Mouse (Mus musculus): ENCODE data around the gene Sema4b. TPM values are rescaled to one million over a fixed set of nuclear protein-coding genes. Genes with fewer than 3 reads are reported as not detected.

Gene Sema4b
- total RNA-seq (2023): 10 to 100 TPM; 45.6 to 47.6 TPM

DNA sequence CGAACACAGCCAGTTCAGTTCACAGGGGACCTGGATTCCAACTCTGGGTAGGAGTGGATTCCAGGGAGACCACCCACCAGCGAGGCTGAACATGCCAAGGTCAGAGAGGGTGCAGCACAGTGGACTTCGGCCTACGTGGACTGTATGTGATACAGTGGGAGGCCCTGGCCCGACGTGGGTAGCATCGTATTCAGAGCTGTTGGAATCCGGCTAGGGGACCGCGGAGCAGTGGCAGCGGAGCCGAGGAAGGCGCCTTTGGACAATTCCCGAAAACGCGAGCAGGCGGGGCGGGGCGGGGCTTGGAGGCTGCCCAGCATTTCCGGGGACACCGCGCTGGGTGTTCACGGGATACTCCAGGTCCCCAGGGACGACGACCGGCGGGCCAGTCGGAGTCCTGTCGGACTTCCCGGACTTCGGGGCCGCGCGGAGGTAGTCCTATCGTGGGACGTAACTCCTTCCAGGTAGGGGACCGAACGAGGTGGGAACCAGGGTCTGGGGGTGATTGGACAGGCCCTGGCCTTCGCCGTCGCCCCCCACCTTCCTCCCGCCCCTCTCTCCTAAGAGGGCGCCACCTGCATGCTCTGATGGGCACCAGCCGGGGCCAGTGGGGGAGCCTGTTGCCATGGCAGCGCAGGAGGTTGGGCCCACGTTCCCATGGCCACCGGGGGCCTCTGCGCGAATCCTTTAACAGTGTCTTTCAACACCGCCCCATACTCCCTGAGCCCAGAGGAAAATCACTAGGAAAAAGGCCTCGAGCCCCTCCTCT, at the start of gene Sema4b:
Gene Sema4b (plus strand): TSS at position 311 of the 766 bp plus-strand sequence.

DNA sequence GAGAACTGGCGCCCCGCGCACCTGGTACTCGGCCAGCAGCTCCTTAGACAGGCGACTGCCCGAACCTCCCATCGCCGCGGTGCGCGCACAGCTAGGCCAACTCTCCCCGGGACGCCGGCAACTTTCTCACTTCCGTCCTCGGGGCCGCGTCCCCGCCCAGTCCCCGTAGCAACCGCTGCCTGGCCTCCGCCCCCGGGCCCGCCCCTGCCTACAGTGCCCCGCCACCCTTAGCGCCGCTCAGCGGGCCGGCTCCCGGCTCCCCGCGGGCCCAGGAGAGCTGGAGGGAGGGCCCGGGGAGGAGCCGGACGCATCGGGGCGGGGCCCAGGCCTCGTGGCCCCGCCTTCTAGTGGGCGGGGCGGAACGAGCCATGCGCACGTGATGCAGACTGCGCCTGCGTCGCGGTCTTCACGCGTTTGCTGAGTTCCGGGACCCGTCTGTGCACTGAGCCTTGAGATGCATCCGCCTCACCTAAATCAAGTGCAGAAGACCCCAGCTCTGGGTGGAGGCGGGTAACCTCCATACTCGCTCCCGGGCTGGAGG, 45.9 kb downstream of the Sema4b start, which contains the start of the genes Cib1 and Gdpgp1:
Gene Cib1 (minus strand): TSS at position 325 of the 541 bp plus-strand sequence.
Gene Gdpgp1 (plus strand): TSS at position 377 of the 541 bp plus-strand sequence.

DNA sequence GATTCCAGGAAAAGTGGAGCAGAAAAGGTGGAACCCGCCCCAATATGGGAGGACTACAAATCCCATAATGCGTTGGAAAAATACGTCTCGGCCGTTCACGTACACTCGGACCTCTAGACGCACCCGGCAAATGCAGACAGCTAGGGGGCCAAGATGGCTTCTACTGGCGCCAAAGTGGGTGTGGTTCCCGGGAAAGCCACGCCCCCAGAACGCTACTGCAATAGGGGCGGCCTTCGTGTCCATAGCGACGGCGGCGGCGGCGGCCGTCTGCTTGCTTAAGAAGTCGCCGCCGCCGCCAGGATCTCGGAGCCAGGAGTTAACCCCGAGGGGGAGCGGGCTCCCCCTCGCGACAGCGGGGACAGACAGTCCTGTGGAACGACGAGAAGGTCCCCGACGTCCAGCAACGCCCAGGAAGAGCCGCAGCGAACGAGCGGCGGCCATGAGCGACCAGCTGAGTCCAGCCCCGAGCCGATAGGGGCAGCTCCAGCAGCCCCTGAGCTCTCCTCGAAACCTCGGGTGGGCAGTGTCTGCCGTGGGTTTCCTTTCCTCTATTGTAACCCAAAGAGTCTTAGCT, 59.6 kb downstream of the Sema4b start, which contains the start of gene Ttll13:
Gene Ttll13 (plus strand): TSS at position 229 of the 574 bp plus-strand sequence.

DNA sequence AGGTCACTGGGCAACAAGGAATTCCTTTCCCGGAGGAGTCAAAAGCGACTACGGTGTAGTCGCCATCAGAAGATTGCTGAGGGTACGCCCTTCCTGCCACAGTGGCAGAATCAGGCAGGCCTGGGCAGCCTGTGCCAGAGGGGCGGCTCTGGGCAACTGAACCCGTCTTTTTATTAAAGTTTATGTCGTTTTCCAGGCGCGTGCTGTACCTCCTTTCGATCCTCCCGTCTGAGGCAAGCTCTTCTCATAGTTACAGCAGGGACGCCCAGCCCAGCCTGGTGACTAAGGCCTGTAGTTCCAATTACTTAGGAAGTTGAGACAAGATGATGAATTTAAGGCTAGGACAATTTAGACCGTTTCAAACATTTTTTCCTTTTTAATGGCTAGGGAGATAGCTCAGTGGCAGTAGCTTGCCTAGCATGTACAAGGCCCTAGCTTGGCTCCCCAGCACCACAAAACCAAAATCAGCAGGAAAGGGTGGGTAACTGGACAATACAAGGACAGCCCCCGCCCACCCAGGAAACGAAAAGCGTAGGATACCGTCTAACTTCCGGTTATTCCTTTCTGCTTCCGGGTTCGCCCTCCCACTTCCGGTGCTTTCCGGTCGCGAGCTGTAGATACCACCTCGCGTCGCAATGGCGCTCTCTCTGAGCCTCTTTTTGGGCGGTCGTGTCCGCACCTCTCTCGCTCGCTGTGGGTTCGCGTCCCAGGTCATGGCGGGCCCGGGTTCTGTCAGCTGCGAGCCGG, 74.2 kb downstream of the Sema4b start, which contains the start of gene Ngrn:
Gene Ngrn (plus strand): TSS at position 591 of the 747 bp plus-strand sequence.

DNA sequence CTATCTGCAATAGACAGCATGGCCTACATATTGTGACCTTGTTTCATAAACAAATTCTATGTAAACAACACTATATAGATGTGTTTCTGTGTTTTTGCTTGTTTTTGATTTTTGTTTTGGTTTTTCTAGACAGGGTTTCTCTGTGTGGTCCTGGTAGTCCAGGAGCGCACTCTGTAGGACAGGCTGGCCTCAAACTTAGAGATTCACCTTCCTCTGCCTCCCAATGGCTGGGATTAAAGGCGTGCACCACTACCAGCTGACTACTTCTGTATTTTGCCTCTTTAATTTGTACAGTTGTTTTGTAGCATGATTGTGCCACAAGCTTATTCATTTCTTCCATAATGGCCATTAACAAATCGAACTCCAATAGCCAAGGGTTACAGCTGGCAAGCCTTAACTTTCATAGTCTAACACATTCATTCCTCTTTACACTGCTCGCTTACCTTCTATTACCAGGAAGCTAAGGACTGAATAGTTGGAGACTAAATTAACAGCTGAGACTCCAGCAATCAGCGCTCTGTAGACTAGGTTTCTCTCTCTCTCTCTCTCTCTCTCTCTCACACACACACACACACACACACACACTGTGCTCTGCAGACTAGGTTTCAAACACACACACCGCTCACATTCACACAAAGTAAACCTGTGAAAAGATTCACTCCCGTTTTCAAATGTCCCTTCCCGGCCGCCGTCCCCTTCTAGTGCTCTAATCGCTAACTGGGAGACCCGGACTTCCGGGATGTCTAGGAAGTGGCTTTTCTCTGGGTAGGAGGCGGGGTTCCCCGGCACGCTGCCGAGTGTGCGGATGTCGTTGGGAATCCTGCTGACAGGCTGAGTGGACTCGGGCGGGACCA, 82.5 kb downstream of the Sema4b start, which contains the start of gene Vps33b:
Gene Vps33b (plus strand): TSS at position 753 of the 854 bp plus-strand sequence.

Other genes with a start within 250 kb of the Sema4b start
- 100 to 1,000 TPM; 325 to 334 TPM for gene Zfp710, start 162.0 kb upstream of the Sema4b start, total RNA-seq (2023)
- gene Idh2, start 71.4 kb upstream of the Sema4b start, total RNA-seq (2023): 10 to 100 TPM; 46.3 to 53.6 TPM
- 100 to 1,000 TPM in 1 of 2 experiments, 10 to 100 TPM in 1; 99.5 to 121 TPM for gene Cib1, start 46.0 kb downstream of the Sema4b start, total RNA-seq (2023)
- gene Gdpgp1, start 46.0 kb downstream of the Sema4b start, total RNA-seq (2023): 1 to 10 TPM; 3.2 to 3.3 TPM
- gene Ttll13, start 59.5 kb downstream of the Sema4b start, total RNA-seq (2023): under 1 TPM in 1 of 2 experiments, not detected in 1; 0.31 TPM
- gene Ngrn, start 74.4 kb downstream of the Sema4b start, total RNA-seq (2023): 10 to 100 TPM; 12.7 to 16.3 TPM
- gene Vps33b, start 82.8 kb downstream of the Sema4b start, total RNA-seq (2023): 10 to 100 TPM; 16.9 to 19.1 TPM
- gene Prc1, start 107.6 kb downstream of the Sema4b start, total RNA-seq (2023): 1 to 10 TPM; 2.8 to 5.4 TPM
- gene Rccd1, start 137.6 kb downstream of the Sema4b start, total RNA-seq (2023): 1 to 10 TPM; 5.6 to 7.4 TPM
- 10 to 100 TPM; 49.7 to 51.2 TPM for gene Unc45a, start 154.2 kb downstream of the Sema4b start, total RNA-seq (2023)
- 1 to 10 TPM; 6.3 to 8.1 TPM for gene Hddc3, start 156.3 kb downstream of the Sema4b start, total RNA-seq (2023)
- gene Man2a2, start 184.5 kb downstream of the Sema4b start, total RNA-seq (2023): 10 to 100 TPM; 58.5 to 59.3 TPM
- gene Fes, start 201.1 kb downstream of the Sema4b start, total RNA-seq (2023): 100 to 1,000 TPM; 460 to 463 TPM
- gene Furin, start 218.6 kb downstream of the Sema4b start, total RNA-seq (2023): 100 to 1,000 TPM; 207 to 214 TPM